Mouse (Mus musculus): ENCODE data around the gene Pten.

DNA sequence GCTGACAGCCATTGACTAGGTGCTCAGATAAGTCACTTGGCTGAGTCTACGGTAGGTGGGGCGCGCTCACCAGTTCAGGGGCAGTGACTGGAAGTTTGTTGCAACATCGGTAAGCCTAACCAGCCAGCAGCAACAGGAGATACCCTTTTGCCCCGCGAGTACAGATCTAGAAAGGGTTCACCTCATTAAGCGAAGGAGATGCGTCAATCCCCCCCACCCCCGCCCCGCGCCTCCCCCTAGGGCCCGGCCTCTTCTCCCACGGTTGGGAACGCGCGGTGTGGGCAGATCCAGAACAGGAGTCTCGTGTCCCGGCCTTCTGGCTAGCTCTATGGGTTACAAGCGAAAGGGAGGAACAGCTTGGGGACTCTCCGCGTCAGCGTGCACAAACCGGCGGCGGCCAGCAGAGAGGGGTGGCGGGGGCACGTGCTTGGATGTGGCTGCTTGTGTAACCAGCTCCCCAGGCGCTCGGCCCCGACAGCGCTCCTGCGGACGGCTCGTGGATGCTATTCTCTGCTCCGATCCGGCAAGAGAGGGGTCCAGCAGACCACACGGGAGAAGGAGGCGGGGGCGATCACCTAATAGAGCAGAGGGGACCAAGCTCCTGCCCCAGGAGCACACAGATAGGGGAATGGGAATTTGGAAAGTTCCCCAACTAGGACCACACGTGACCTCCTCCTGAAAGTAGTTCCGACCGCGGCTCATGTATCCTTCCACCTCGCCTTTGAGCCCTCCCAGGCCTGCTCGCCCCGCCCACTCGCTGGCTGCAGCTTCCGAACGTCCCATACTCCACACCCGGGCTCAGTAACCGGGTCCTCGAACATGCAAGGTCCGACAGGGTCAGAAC, 1.3 kb upstream of the Pten start:
- TF ChIP-seq CTCF (conservative IDR thresholded peaks at IDR 0.05; ENCODE audit: low read length), result no peak
- TF ChIP-seq POU5F1 (IDR thresholded peaks at IDR 0.05; ENCODE audit: borderline replicate concordance, low read length), result no peak
- no peak for TF ChIP-seq NANOG (IDR thresholded peaks at IDR 0.05; ENCODE audit: borderline replicate concordance, low read length)

All from E14TG2a.4 (cell line).